Mouse (Mus musculus) lung, postnatal 0 days (tissue): ENCODE measurements at regions not wholly inside any gene's neighbourhood (a gene's known extent, or its start where the extent isn't known, plus 50 kb on each side); places are given as distances from the start of the nearest gene placed in this dataset.
"Not testable (repeated sequence)": the region's sequence is repeated elsewhere in the genome, so short reads cannot be mapped to it uniquely, and the experiment has no call there.

Experiments used
- CTCF ChIP-seq: IDR thresholded peaks from 2 replicates; pipeline ENCODE4 v1.5.1; 2016; ENCODE audit warnings: antibody characterized with exemption, mild to moderate bottlenecking
- EP300 ChIP-seq: IDR thresholded peaks from 2 replicates; pipeline ENCODE4 v1.6.1; 2016; ENCODE audit warnings: antibody characterized with exemption, mild to moderate bottlenecking, control low read depth

DNA sequence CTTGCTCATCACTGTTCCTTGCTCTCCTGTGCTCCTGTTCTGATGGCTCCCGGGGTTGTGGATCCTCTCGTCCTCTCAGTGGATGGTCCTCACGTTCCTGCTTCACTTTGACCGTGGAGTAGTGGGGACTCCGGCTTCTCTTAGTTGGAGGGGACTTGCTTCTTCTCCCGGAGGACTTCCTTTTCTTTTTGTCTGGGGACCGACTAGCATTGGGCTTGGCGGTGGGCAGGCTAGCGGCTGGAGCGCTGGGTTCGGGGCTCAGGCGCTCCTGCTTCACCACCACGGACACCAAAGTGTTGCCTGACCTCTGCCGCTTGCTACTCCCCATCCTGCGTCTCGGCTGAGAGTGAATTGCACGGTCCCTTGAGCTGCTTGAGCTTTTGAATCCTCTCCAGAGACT, 53.9 kb upstream of the Fam174b start:
- not testable (repeated sequence) for TF ChIP-seq CTCF, EP300
